Mouse (Mus musculus): ENCODE results near the gene E130309D02Rik.

The E130309D02Rik gene

GRCm38 (mm10) chr5:143314730-143315513 lies at the start of gene E130309D02Rik:
TSS of gene E130309D02Rik (minus strand) at chr5:143315360.
- in situ Hi-C loops (cut with MseI, MboI) = no loop called here

DNA sequence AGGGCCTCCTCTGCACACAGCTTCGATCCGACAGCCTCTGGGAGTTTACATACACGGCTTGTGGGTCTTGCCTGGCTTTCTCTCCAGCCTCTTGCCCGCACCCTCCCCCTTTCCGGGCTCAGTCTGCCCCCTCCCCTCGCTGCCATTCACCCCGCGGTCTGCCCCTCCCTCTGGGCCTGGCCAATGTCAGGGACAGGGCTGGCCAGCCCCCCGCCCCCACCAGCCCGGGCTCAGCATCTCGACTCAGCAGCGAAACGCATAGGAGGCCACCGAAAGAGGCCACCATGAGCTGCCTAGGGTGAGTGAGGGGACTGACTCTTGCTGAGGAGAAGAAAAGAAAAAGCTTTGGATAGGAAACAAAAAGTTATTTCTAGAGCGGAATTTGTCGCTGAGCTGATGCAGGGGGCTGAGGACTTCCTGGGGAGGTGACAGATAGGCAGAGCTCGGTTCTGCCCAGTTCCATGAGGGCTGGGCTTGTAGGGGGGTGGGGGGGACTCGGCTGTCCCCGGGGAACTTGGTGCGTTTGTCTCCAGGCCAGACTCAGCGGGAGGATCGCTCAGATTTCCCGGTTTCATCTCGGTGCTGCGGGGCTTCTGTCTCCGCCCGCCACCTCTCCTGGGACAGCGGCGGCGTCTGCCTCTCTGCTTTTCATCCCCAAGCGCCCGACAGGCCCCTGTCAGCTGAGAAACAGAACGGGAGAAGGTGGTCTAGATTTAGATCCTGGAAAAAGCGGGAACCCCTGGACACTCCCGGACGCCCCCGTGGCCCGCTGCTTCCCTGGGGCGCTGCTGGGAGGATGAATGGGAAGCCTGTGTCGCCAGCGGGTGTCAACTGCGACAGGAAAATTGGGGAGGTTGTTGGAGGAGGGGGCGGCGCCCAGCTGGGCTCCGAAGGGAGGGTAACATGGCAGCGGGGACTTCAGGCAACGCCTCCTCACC lies 48.8 kb upstream of the E130309D02Rik start:
- in situ Hi-C loops (cut with MseI, MboI) = no loop called here

DNA sequence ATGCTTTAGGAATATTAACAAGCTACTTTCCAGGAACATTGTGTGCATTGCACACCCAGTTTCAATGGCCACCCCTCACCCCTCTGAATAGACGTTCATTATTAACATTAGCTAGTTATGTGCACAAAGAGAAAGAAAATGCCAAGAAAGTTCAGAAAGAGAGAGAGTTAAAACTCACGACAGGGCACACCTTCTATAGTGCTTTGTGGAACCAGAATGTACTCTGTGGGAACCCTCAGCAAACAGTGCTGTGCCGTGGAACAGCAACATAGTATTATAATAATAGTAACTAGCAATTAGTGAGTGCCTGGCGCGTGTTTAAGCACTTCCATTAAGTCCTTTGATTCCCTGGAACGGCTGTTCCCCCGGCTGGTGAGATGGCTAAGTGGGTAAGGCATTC lies 46.3 kb upstream of the E130309D02Rik start:
- in situ Hi-C loops (cut with MseI, MboI) = no loop called here

DNA sequence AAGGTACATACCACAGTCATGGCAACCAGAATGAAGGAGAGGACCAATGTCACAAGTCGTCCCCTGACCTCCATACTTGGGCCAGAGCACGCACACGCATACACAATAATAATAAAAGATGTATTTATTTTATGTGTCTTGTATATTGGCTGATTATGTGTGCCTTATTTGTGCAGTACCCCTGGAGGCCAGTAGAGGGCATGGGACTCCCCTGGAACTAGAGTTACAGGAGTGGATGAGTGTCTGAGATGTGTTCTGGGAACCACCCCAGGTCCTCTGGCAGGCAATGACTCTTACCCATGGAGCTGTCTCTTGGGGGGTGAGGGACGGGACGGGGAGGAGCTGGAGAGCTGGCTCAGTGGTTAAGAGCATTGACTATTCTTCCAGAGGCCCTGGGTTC lies 44.8 kb upstream of the E130309D02Rik start:
- in situ Hi-C loops (cut with MseI, MboI) = no loop called here

GRCm38 (mm10) chr5:143359263-143359662 lies 44.1 kb upstream of the E130309D02Rik start:
- in situ Hi-C loops (cut with MseI, MboI) = no loop called here

GRCm38 (mm10) chr5:143357564-143357963 lies 42.4 kb upstream of the E130309D02Rik start:
- in situ Hi-C loops (cut with MseI, MboI) = no loop called here

- in situ Hi-C loops (cut with MseI, MboI) = no loop called here
These were observed 41.7 kb upstream of the E130309D02Rik start, which contains the start of gene Grid2ip for GRCm38 (mm10) chr5:143356686-143357388. TSS of gene Grid2ip (plus strand) at chr5:143357338.

DNA sequence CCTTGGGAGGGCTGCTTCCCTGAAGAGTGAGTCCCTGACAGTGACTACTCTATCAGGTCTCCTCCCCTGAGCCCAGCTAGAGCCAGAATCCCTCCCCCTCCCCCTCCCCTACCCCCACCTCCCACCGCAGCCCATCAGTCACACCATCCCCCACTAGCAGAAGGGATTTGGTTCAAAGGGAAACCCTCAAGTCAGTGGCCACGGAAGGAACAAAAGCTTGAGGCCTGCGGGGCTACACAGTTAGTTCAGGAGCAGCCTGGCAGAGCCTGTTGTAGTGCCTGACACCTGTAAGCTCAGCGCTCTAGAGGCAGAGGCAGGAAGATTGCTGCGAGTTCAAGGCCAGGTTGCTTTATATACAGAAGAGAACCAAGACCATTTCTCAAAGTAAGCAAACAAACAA lies 40.9 kb upstream of the E130309D02Rik start:
- in situ Hi-C loops (cut with MseI, MboI) = no loop called here

- in situ Hi-C loops (cut with MseI, MboI) = no loop called here
These were observed 31.2 kb upstream of the E130309D02Rik start for GRCm38 (mm10) chr5:143346367-143346766.

GRCm38 (mm10) chr5:143339603-143340002 lies 24.4 kb upstream of the E130309D02Rik start:
- in situ Hi-C loops (cut with MseI, MboI) = loop anchor here in 1 of 2 experiments (10.0 kb wide), 1 partner anchor 85 kb away; no protein-coding TSS in a partner anchor

DNA sequence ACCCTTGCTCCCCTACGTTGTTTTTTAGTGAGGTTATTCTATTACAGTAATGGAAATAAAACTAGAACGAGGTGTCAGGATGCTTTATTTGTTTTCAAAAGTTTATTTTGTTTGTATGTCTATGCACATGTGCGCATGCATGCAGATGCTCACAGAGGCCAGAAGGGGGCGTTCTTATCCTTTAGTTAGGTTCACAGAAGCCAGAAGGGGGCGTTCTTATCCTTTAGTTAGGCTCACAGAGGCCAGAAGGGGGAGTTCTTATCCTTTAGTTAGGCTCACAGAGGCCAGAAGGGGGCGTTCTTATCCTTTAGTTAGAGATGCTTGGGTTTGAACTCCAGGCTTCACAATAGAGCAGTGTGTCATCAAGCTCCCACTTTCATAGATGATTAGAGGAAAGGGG lies 21.4 kb upstream of the E130309D02Rik start:
- in situ Hi-C loops (cut with MseI, MboI) = loop anchor here in 1 of 2 experiments (10.0 kb wide), 1 partner anchor 88 kb away; no protein-coding TSS in a partner anchor

GRCm38 (mm10) chr5:143335089-143335460 lies 19.9 kb upstream of the E130309D02Rik start:
- in situ Hi-C loops (cut with MseI, MboI) = loop anchor here in 1 of 2 experiments (10.0 kb wide), 1 partner anchor 90 kb away; no protein-coding TSS in a partner anchor

DNA sequence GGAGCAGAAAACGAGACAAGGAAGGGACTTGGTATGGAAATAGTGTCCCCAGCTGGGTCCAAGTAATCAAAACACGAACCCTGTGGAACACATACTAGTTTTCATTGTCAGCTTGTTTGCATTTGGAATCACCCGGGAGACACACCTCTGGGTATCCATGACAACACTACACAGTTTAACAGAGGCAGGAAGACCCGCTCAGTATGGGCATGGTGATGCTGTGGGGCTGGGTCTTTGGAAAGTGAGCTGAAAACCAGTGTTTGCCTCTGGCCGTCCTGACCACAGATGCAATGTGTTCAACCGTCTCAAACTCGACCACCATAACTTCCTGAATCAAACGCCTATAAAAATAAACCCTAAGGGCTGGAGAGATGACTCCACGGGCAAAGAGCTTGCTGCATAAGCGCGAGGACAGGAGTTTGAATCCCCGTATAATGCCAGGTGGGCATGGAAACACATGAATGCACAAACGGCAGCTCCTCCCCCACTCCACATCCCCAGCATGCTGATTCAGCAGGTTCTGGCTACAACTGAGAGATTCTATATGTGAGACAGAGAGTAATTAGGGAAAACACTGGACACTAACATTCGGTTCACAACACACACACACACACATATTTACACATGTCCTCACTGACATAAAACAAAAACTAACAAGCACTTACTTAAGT lies 19.4 kb upstream of the E130309D02Rik start:
- in situ Hi-C loops (cut with MseI, MboI) = loop anchor here in 1 of 2 experiments (10.0 kb wide), 1 partner anchor 90 kb away; no protein-coding TSS in a partner anchor

DNA sequence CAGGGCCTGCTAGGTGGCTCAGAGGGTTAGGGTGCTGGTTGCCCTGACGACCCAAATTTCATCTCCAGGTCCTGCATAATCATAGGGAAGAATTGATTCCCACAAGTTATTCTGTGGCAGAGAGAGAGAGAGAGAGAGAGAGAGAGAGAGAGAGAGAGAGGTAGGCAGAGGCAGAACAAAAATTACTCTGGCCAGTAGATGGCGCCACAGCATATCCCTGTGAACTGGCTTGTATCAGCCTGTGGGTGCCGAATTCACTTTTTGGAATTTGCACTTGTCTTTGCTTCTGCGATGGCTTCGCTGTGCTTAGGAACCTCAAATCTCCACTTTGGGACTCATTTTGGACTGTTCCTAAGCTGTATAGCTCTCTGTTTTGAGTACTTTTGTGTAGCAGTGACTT lies 18.7 kb upstream of the E130309D02Rik start:
- in situ Hi-C loops (cut with MseI, MboI) = loop anchor here in 1 of 2 experiments (10.0 kb wide), 1 partner anchor 91 kb away; no protein-coding TSS in a partner anchor

GRCm38 (mm10) chr5:143328690-143329495 lies 13.7 kb upstream of the E130309D02Rik start, which contains the start of gene Zdhhc4:
TSS of gene Zdhhc4 (minus strand) at chr5:143329256.
- in situ Hi-C loops (cut with MseI, MboI) = no loop called here

DNA sequence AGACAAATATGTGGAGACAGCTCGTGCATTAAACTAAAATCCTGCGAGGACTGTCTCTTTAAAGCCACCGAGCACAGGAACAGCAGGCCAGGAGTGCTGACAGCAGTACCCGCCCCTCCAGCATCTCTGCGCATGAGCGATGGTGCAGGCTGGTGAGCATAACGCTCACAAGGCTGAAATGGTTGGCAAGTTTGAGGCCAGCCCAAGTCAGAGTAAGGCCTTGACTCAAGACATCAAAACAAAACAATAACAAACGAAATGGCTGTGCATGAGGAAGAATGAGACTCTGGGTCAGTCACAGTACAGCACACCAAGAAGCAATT lies 2.1 kb upstream of the E130309D02Rik start:
- in situ Hi-C loops (cut with MseI, MboI) = no loop called here

DNA sequence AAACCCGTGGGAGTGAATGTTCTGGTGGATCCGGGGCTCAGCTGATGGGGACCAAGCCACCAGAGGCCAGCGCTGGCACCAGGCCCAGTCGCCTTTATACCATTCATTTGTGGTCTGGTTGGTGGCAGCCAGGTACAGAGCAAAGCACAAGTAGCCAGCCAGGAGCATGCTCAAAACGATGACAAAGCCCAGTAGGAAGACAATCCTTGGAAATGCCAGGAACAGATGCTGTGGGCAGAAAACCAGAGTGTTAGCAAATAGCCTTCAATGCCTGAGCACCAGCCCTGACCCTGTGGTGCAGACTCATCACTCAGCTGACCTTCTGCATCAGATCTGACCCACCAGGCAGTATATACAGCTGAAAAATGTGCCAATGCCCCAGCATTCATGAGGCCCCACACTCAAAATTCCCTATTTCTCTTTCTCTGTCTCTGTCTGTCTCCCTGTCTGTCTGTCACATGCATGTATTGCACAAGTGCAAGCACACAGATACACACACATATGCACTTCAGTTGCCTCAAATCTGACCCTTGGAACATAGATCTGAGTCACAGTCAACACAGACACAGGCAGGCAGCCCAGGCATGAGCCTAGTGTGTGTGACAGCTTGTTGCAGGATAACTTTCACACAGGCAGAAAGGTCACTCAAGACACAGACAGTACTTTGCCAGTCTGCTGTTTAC lies 1.6 kb upstream of the E130309D02Rik start:
- in situ Hi-C loops (cut with MseI, MboI) = no loop called here

- in situ Hi-C loops (cut with MseI, MboI) = no loop called here
These were observed 341 bp upstream of the E130309D02Rik start for GRCm38 (mm10) chr5:143315514-143315888.

- in situ Hi-C loops (cut with MseI, MboI) = no loop called here
These were observed 904 bp downstream of the E130309D02Rik start for GRCm38 (mm10) chr5:143314183-143314729.
